Mouse (Mus musculus) embryonic facial prominence, embryonic 15.5 days (tissue): ENCODE measurements around the gene Prmt1. TPM values are rescaled to one million over a fixed set of nuclear protein-coding genes. Genes with fewer than 3 reads are reported as not detected.

ENCODE experiments used
- ATAC-seq: fragments of 200-750 bp; cut with Nextera tagmentation; 2 replicates; pipeline ENCODE4 v1.8.0; 2017; ENCODE audit warnings: low read depth, moderate TSS enrichment; ENCODE audit not compliant: insufficient number of reproducible peaks, low FRiP score, low TSS enrichment
- H3K27ac ChIP-seq: fragments of 300-500 bp; sonication (generic); replicated peaks from 2 replicates; pipeline ENCODE4 v1.5.1; 2015; ENCODE audit warnings: mild to moderate bottlenecking, inconsistent platforms
- H3K27me3 ChIP-seq: fragments of 300-500 bp; sonication (generic); 2 replicates; pipeline ENCODE4 v1.6.1; 2015; ENCODE audit warnings: inconsistent platforms
- H3K36me3 ChIP-seq: fragments of 300-500 bp; sonication (generic); 2 replicates; pipeline ENCODE4 v1.6.1; 2015; ENCODE audit warnings: mild to moderate bottlenecking, inconsistent platforms
- H3K4me1 ChIP-seq: fragments of 300-500 bp; sonication (generic); 2 replicates; pipeline ENCODE4 v1.6.1; 2015; ENCODE audit warnings: inconsistent platforms
- H3K4me2 ChIP-seq: fragments of 300-500 bp; sonication (generic); replicated peaks from 2 replicates; pipeline ENCODE4 v1.6.1; 2015; ENCODE audit warnings: mild to moderate bottlenecking, inconsistent platforms
- H3K4me3 ChIP-seq: fragments of 300-500 bp; sonication (generic); replicated peaks from 2 replicates; pipeline ENCODE4 v1.5.1; 2015; ENCODE audit warnings: mild to moderate bottlenecking, inconsistent platforms
- H3K9ac ChIP-seq: fragments of 300-500 bp; sonication (generic); 2 replicates; pipeline ENCODE4 v1.6.1; 2015; ENCODE audit warnings: inconsistent platforms
- H3K9me3 ChIP-seq: fragments of 300-500 bp; sonication (generic); replicated peaks from 2 replicates; pipeline ENCODE4 v1.6.1; 2016; ENCODE audit warnings: inconsistent platforms
- WGBS: fragments of 180-500 bp; shearing (Covaris S2); methylation state at CpG from one replicate; pipeline ENCODE4 v1.1.7; 2015; 5-methylcytosine and 5-hydroxymethylcytosine counted together
- microRNA-seq: library from miRNA; unstranded; fragments of <30 nt; microRNA quantifications from one replicate; pipeline ENCODE4, GENCODE M21; 2016; ENCODE audit warnings: borderline number of aligned reads
- polyA plus RNA-seq: library from polyadenylated mRNA; unstranded; fragments of >200 nt; fragmentation: Nextera tagmentation; extraction: Ambion mirVana; gene quantifications from 2 replicates; pipeline ENCODE4 v1.2.1, GENCODE M21; 2015

Prmt1 gene
- polyA plus RNA-seq, 1 experiment from 2014 or later: 479 TPM

- WGBS: 70% methylated on average over 6 of the region's 6 CpGs
- Histone ChIP-seq H3K9ac (no peak overlapping the region), H3K9me3 (no peaks in the 10 kb centered on the region), H3K27ac (no peak overlapping the region), H3K4me1 (peaks cover 22% of the 10 kb centered on the region), H3K4me2 (no peak overlapping the region), H3K36me3 (no peaks in the 10 kb centered on the region), H3K27me3 (peaks cover 26% of the 10 kb centered on the region), H3K4me3 (no peak overlapping the region)
- no peak for ATAC-seq
Measured at GRCm38 (mm10) chr7:44949922-44950321, 36.4 kb downstream of the Prmt1 start.

- H3K4me2 ChIP-seq: no peak within 1 kb of the TSS
- H3K4me3 ChIP-seq: no peak within 1 kb of the TSS
- no peak within 1 kb of the TSS for H3K9ac ChIP-seq
- H3K4me1 ChIP-seq: no peaks in the 10 kb centered on the region
- no peak for ATAC-seq
- H3K27ac ChIP-seq: no peak within 1 kb of the TSS
- no peaks in the 10 kb centered on the region for H3K27me3 ChIP-seq
- no peaks in the 10 kb centered on the region for H3K36me3 ChIP-seq
- H3K9me3 ChIP-seq: no peaks in the 10 kb centered on the region
- WGBS: 73% methylated on average over 7 of the region's 7 CpGs
Measured at GRCm38 (mm10) chr7:44942904-44943303, 43.5 kb downstream of the Prmt1 start, which contains the start of gene Tsks. TSS of gene Tsks (plus strand) at chr7:44943204.

- WGBS: 86% methylated on average over 4 of the region's 4 CpGs
- no peak overlapping the region for H3K27ac ChIP-seq
Measured at GRCm38 (mm10) chr7:44938680-44939079, 47.7 kb downstream of the Prmt1 start.

GRCm38 (mm10) chr7:44929204-44930151, 56.9 kb downstream of the Prmt1 start, which contains the start of gene Ap2a1:
TSS of gene Ap2a1 (minus strand) at chr7:44929496.
- no peaks in the 10 kb centered on the region for H3K27me3 ChIP-seq
- H3K4me2 ChIP-seq: peak within 1 kb of the TSS; percentile 65
- peaks cover 12% of the 10 kb centered on the region; the same call in 1 of the 2 replicates for H3K36me3 ChIP-seq
- no peaks in the 10 kb centered on the region for H3K9me3 ChIP-seq
- H3K4me3 ChIP-seq: peak within 1 kb of the TSS; percentile 97
- peaks cover 13% of the 10 kb centered on the region for H3K4me1 ChIP-seq
- peak within 1 kb of the TSS; percentile 95 for H3K27ac ChIP-seq
- under 1% methylated on average over 84 of the region's 84 CpGs for WGBS
- peak within 1 kb of the TSS; percentile 97 for H3K9ac ChIP-seq
- peak; percentile 99 for ATAC-seq

More at GRCm38 (mm10) chr7:44938680-44939079, 47.7 kb downstream of the Prmt1 start:
- no peaks in the 10 kb centered on the region for H3K36me3 ChIP-seq
- no peak for ATAC-seq
- H3K9me3 ChIP-seq: no peaks in the 10 kb centered on the region
- no peaks in the 10 kb centered on the region for H3K27me3 ChIP-seq
- no peak overlapping the region for H3K4me2 ChIP-seq
- no peak overlapping the region for H3K4me3 ChIP-seq
- no peaks in the 10 kb centered on the region for H3K4me1 ChIP-seq
- H3K9ac ChIP-seq: no peak overlapping the region

GRCm38 (mm10) chr7:44928570-44928969, 57.8 kb downstream of the Prmt1 start:
- no peak for ATAC-seq
- WGBS: 6% methylated on average over 1 of the region's 1 CpGs
- H3K27ac ChIP-seq: no peak overlapping the region

More at GRCm38 (mm10) chr7:44928570-44928969, 57.8 kb downstream of the Prmt1 start:
- H3K27me3 ChIP-seq: no peaks in the 10 kb centered on the region
- H3K4me3 ChIP-seq: peak overlapping the region; percentile 97
- no peaks in the 10 kb centered on the region for H3K9me3 ChIP-seq
- peaks cover 21% of the 10 kb centered on the region for H3K36me3 ChIP-seq
- H3K4me2 ChIP-seq: peak overlapping the region; percentile 65
- H3K4me1 ChIP-seq: peaks cover 13% of the 10 kb centered on the region
- H3K9ac ChIP-seq: peak overlapping the region; percentile 97

Small RNAs within 50 kb of the gene (microRNA-seq; reads per million reads assigned to microRNA genes)
- 0.52 reads per million for gene Mir7054

Other genes with a start within 250 kb of the Prmt1 start
- gene Vrk3, start 238.2 kb downstream of the Prmt1 start, polyA plus RNA-seq: 32.9 and 35.2 TPM in 2 replicates
- 1.4 and 1.8 TPM in 2 replicates for gene Zfp473, start 235.5 kb downstream of the Prmt1 start, polyA plus RNA-seq
- 83.9 and 84.0 TPM in 2 replicates for gene Nup62, start 170.5 kb downstream of the Prmt1 start, polyA plus RNA-seq
- gene Il4i1, start 170.2 kb downstream of the Prmt1 start, polyA plus RNA-seq: 0.88 and 1.6 TPM in 2 replicates
- 12.4 and 14.7 TPM in 2 replicates for gene Atf5, start 169.9 kb downstream of the Prmt1 start, polyA plus RNA-seq
- 124 and 127 TPM in 2 replicates for gene Akt1s1, start 137.6 kb downstream of the Prmt1 start, polyA plus RNA-seq
- 86.6 and 89.3 TPM in 2 replicates for gene Tbc1d17, start 137.5 kb downstream of the Prmt1 start, polyA plus RNA-seq
- 30.4 and 37.3 TPM in 2 replicates for gene Pnkp, start 129.4 kb downstream of the Prmt1 start, polyA plus RNA-seq
- 428 and 442 TPM in 2 replicates for gene Ptov1, start 116.8 kb downstream of the Prmt1 start, polyA plus RNA-seq
- gene Med25, start 93.9 kb downstream of the Prmt1 start, polyA plus RNA-seq: 110 and 122 TPM in 2 replicates
- 29.4 and 30.1 TPM in 2 replicates for gene Fuz, start 90.5 kb downstream of the Prmt1 start, polyA plus RNA-seq
- 73.0 and 76.2 TPM in 2 replicates for gene Ap2a1, start 57.1 kb downstream of the Prmt1 start, polyA plus RNA-seq
- gene Tsks, start 43.4 kb downstream of the Prmt1 start, polyA plus RNA-seq: 0.23 TPM in 1 of 2 replicates, not detected in the other
- 30.0 and 35.8 TPM in 2 replicates for gene Cpt1c, start 11.7 kb downstream of the Prmt1 start, polyA plus RNA-seq
- gene Irf3, start 11.1 kb upstream of the Prmt1 start, polyA plus RNA-seq: 109 and 110 TPM in 2 replicates
- gene Bcl2l12, start 12.1 kb upstream of the Prmt1 start, polyA plus RNA-seq: 59.1 and 67.7 TPM in 2 replicates
- gene Scaf1, start 29.8 kb upstream of the Prmt1 start, polyA plus RNA-seq: 40.7 and 41.9 TPM in 2 replicates
- 41.3 and 47.6 TPM in 2 replicates for gene Rras, start 31.4 kb upstream of the Prmt1 start, polyA plus RNA-seq
- gene Prr12, start 66.3 kb upstream of the Prmt1 start, polyA plus RNA-seq: 11.9 and 12.1 TPM in 2 replicates
- gene Nosip, start 75.9 kb upstream of the Prmt1 start, polyA plus RNA-seq: 68.5 and 73.6 TPM in 2 replicates
- gene Prrg2, start 76.1 kb upstream of the Prmt1 start, polyA plus RNA-seq: 26.0 and 26.9 TPM in 2 replicates
- 520 and 531 TPM in 2 replicates for gene Rcn3, start 105.7 kb upstream of the Prmt1 start, polyA plus RNA-seq
- gene Fcgrt, start 117.3 kb upstream of the Prmt1 start, polyA plus RNA-seq: 126 and 135 TPM in 2 replicates
- gene Rps11, start 137.9 kb upstream of the Prmt1 start, polyA plus RNA-seq: 1,509 and 1,523 TPM in 2 replicates
- gene Rpl13a, start 142.2 kb upstream of the Prmt1 start, polyA plus RNA-seq: 1,369 and 1,440 TPM in 2 replicates
- gene Gm45713, start 149.7 kb upstream of the Prmt1 start, polyA plus RNA-seq: 0.12 and 0.37 TPM in 2 replicates
- 2.6 and 3.4 TPM in 2 replicates for gene Flt3l, start 149.9 kb upstream of the Prmt1 start, polyA plus RNA-seq
- 81.2 and 87.5 TPM in 2 replicates for gene Pih1d1, start 167.7 kb upstream of the Prmt1 start, polyA plus RNA-seq
- gene Aldh16a1, start 168.0 kb upstream of the Prmt1 start, polyA plus RNA-seq: 43.7 and 47.1 TPM in 2 replicates
- gene Slc17a7, start 177.4 kb upstream of the Prmt1 start, polyA plus RNA-seq: 0.33 and 0.39 TPM in 2 replicates
- 5.5 and 13.4 TPM in 2 replicates for gene Gfy, start 193.0 kb upstream of the Prmt1 start, polyA plus RNA-seq
- not detected in 2 replicates for gene Pth2, start 194.4 kb upstream of the Prmt1 start, polyA plus RNA-seq
- 1.00 and 1.1 TPM in 2 replicates for gene Ccdc155, start 218.3 kb upstream of the Prmt1 start, polyA plus RNA-seq
- gene Dkkl1, start 225.6 kb upstream of the Prmt1 start, polyA plus RNA-seq: 30.7 and 38.5 TPM in 2 replicates
- 141 and 148 TPM in 2 replicates for gene Tead2, start 229.2 kb upstream of the Prmt1 start, polyA plus RNA-seq